ENCODE assay signal across 7 mouse cellular contexts in the genomic region with DNA sequence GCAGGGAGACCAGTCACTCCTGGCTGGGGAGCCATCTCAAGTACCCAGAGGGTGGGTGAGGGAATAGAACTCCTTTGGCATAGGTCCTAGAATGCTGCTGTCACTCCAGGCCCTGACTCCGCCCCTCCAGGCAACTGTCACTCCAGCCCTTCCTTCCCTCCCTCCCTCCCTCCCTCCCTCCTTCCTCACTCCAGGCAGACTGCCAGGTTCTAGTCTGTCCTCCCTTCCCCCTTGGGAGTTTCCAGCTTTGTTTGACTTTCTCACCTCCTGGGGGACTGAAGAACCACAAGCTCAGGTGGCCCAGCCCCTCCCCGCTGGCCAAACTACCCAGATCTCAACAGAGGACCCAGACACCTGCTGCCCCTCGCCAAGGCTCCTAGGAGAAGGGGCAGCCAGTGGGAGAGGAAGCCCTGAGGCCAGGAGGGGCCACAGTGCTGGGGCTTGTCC.
DNase-seq lines count a peak whose midpoint lies in the region; ATAC-seq lines count a peak whose summit lies in the region.

No protein-coding gene starts in this region.

- H3K4me3 ChIP-seq in embryonic facial prominence, embryonic 14.5 days (ENCODE audit: low read depth, low read length): no peak overlapping the region
- H3K4me3 ChIP-seq in hindbrain, embryonic 12.5 days: no peak overlapping the region

- H3K4me1 ChIP-seq in embryonic facial prominence, embryonic 14.5 days (ENCODE audit: control insufficient read depth, insufficient read depth, low read length): peaks cover 15% of the 10 kb centered on the region
- peaks cover 42% of the 10 kb centered on the region for H3K4me1 ChIP-seq in hindbrain, embryonic 12.5 days

- peak; percentile 44 for DNase-seq in urinary bladder, postnatal 14 days (ENCODE audit: low spot score)
- no peak for DNase-seq in urinary bladder, adult 2 months (ENCODE audit: low spot score)
- peak; percentile 91 for DNase-seq in embryonic facial prominence, embryonic 14.5 days (ENCODE audit: low spot score)
- peak; percentile 82 to 86 for DNase-seq in lung, adult 18-20 months
- DNase-seq in testis, postnatal 10 days (ENCODE audit: low spot score): peak; percentile 68
- DNase-seq in spleen, adult 12 weeks (ENCODE audit: low spot score): no peak

- H3K4me2 ChIP-seq in embryonic facial prominence, embryonic 14.5 days (ENCODE audit: low read depth, low read length): no peak overlapping the region
- no peak overlapping the region for H3K4me2 ChIP-seq in hindbrain, embryonic 12.5 days (replicated peaks)

- H3K9me3 ChIP-seq in embryonic facial prominence, embryonic 14.5 days (ENCODE audit: control insufficient read depth, low read length): no peaks in the 10 kb centered on the region
- H3K9me3 ChIP-seq in hindbrain, embryonic 12.5 days (replicated peaks): no peaks in the 10 kb centered on the region

- no peak overlapping the region for H3K9ac ChIP-seq in embryonic facial prominence, embryonic 14.5 days (ENCODE audit: low read depth, low read length)
- H3K9ac ChIP-seq in hindbrain, embryonic 12.5 days: no peak overlapping the region

- H3K36me3 ChIP-seq in embryonic facial prominence, embryonic 14.5 days (ENCODE audit: control insufficient read depth, insufficient read depth, low read length): no peaks in the 10 kb centered on the region
- no peaks in the 10 kb centered on the region for H3K36me3 ChIP-seq in hindbrain, embryonic 12.5 days

- H3K27ac ChIP-seq in embryonic facial prominence, embryonic 14.5 days (replicated peaks; ENCODE audit: low read depth, low read length): peak overlapping the region; percentile 54; the same call in 1 of the 2 replicates
- no peak overlapping the region for H3K27ac ChIP-seq in hindbrain, embryonic 12.5 days

- 40% methylated on average over 3 of the region's 3 CpGs for WGBS in embryonic facial prominence, embryonic 14.5 days
- WGBS in hindbrain, embryonic 12.5 days: 49% methylated on average over 3 of the region's 3 CpGs

- ATAC-seq in embryonic facial prominence, embryonic 14.5 days (ENCODE audit: low read depth): peak; percentile 70
- ATAC-seq in hindbrain, embryonic 12.5 days (ENCODE audit: low FRiP score): peak; percentile 66

- no peaks in the 10 kb centered on the region for H3K27me3 ChIP-seq in embryonic facial prominence, embryonic 14.5 days (replicated peaks; ENCODE audit: control insufficient read depth, insufficient read depth, low read length)
- H3K27me3 ChIP-seq in hindbrain, embryonic 12.5 days: no peaks in the 10 kb centered on the region

Comparison
In these comparisons a context has a peak if more than half of its experiments do, and no peak if none do; other contexts are left out.
1. DNase-seq: peak in urinary bladder, postnatal 14 days (single experiment), embryonic facial prominence, embryonic 14.5 days (single experiment), lung, adult 18-20 months (2 of 2) and testis, postnatal 10 days (single experiment); none in urinary bladder, adult 2 months (single experiment) and spleen, adult 12 weeks (single experiment).